Mouse (Mus musculus) olfactory bulb, adult 2 months (tissue): ENCODE measurements around the gene Serpine2. TPM values are rescaled to one million over a fixed set of nuclear protein-coding genes. Genes with fewer than 3 reads are reported as not detected.

Experiments used
- H3K27ac ChIP-seq: fragments of 200-500 bp; 2 replicates; pipeline ENCODE4 v1.5.1; 2012; ENCODE audit warnings: low read depth, low read length; ENCODE audit not compliant: insufficient read depth
- H3K4me1 ChIP-seq: fragments of 200-500 bp; 2 replicates; pipeline ENCODE4 v1.6.1; 2012; ENCODE audit warnings: low read length; ENCODE audit not compliant: control insufficient read depth, insufficient read depth
- H3K4me3 ChIP-seq: fragments of 200-500 bp; 2 replicates; pipeline ENCODE4 v1.5.1; 2012; ENCODE audit warnings: mild to moderate bottlenecking, low read depth, low read length, moderate library complexity; ENCODE audit not compliant: insufficient read depth
- CTCF ChIP-seq: fragments of 200-500 bp; IDR thresholded peaks from 2 replicates; pipeline ENCODE4 v1.5.1; 2012; ENCODE audit warnings: low read depth, mild to moderate bottlenecking, low read length, moderate library complexity; ENCODE audit not compliant: insufficient read depth
- POLR2A ChIP-seq: fragments of 200-500 bp; IDR thresholded peaks from 2 replicates; pipeline ENCODE4 v1.6.1; 2012; ENCODE audit warnings: mild to moderate bottlenecking, low read depth, low read length, moderate library complexity; ENCODE audit not compliant: insufficient read depth
- WGBS: fragments of 180-500 bp; shearing (Covaris S2); methylation state at CpG from one replicate; pipeline ENCODE4 v1.1.7; 2018; 5-methylcytosine and 5-hydroxymethylcytosine counted together
- polyA plus RNA-seq: library from polyadenylated mRNA; stranded (reverse); fragments of >200 nt; gene quantifications from 2 replicates; pipeline ENCODE4 v1.2.4, GENCODE M21; 2012; ENCODE audit warnings: low replicate concordance; ENCODE audit not compliant: missing spikeins, insufficient read depth, insufficient read length

The Serpine2 gene
- polyA plus RNA-seq, 1 experiment = 393 TPM

GRCm38 (mm10) chr1:79752015-79752695 lies 108.8 kb downstream of the Serpine2 start:
- TF ChIP-seq CTCF = no peak
- TF ChIP-seq POLR2A = no peak

GRCm38 (mm10) chr1:79751186-79751585 lies 109.8 kb downstream of the Serpine2 start:
- no peak overlapping the region for H3K4me3 ChIP-seq
- no peak overlapping the region for H3K27ac ChIP-seq
- TF ChIP-seq POLR2A (no peak), CTCF (no peak)
- no peaks in the 10 kb centered on the region; the same call in 1 of the 2 replicates for H3K4me1 ChIP-seq
- 79% methylated on average over 5 of the region's 5 CpGs for WGBS

More at GRCm38 (mm10) chr1:79752015-79752695, 108.8 kb downstream of the Serpine2 start:
- peaks cover 4% of the 10 kb centered on the region; the same call in 1 of the 2 replicates for H3K4me1 ChIP-seq
- WGBS = 90% methylated on average over 7 of the region's 7 CpGs
- no peak overlapping the region for H3K27ac ChIP-seq
- no peak overlapping the region for H3K4me3 ChIP-seq

GRCm38 (mm10) chr1:79746056-79746455 lies 114.9 kb downstream of the Serpine2 start:
- Histone ChIP-seq H3K27ac (no peak overlapping the region), H3K4me3 (no peak overlapping the region), H3K4me1 (peaks cover 1% of the 10 kb centered on the region; the same call in 1 of the 2 replicates)
- TF ChIP-seq POLR2A (no peak), CTCF (no peak)
- WGBS = 67% methylated on average over 4 of the region's 4 CpGs

Other genes with a start within 250 kb of the Serpine2 start
- gene Ap1s3, start 189.2 kb downstream of the Serpine2 start, polyA plus RNA-seq = not detected in 2 replicates
- gene Mrpl44, start 85.2 kb downstream of the Serpine2 start, polyA plus RNA-seq = not detected in 2 replicates
- gene Wdfy1, start 85.0 kb downstream of the Serpine2 start, polyA plus RNA-seq = not detected in 2 replicates